Mouse (Mus musculus): Measurements from ENCODE around the gene Ust. TPM values are rescaled to one million over a fixed set of nuclear protein-coding genes. Genes with fewer than 3 reads are reported as not detected.

Ust gene
- polyA plus RNA-seq, 1 experiment from 2014 or later: 6.6 TPM

- Histone ChIP-seq H3K36me3 (no peaks in the 10 kb centered on the region), H3K4me2 (peak overlapping the region; percentile 33), H3K4me3 (replicated peaks) (no peak overlapping the region), H3K4me1 (peaks cover 7% of the 10 kb centered on the region), H3K27me3 (no peaks in the 10 kb centered on the region), H3K9me3 (replicated peaks) (no peaks in the 10 kb centered on the region), H3K27ac (no peak overlapping the region), H3K9ac (no peak overlapping the region)
- peak; percentile 76 for ATAC-seq (replicated peaks; ENCODE audit: low FRiP score)
- WGBS: 7% methylated on average over 6 of the region's 6 CpGs
These were observed 231.3 kb downstream of the Ust start for GRCm38 (mm10) chr10:8287350-8287791.

- no peak overlapping the region for H3K27ac ChIP-seq
- no peaks in the 10 kb centered on the region for H3K9me3 ChIP-seq (replicated peaks)
- H3K4me2 ChIP-seq: no peak overlapping the region
- H3K27me3 ChIP-seq: no peaks in the 10 kb centered on the region
- H3K9ac ChIP-seq: no peak overlapping the region
- peaks cover 7% of the 10 kb centered on the region for H3K4me1 ChIP-seq
- H3K4me3 ChIP-seq (replicated peaks): no peak overlapping the region
- ATAC-seq (replicated peaks; ENCODE audit: low FRiP score): no peak
- H3K36me3 ChIP-seq: no peaks in the 10 kb centered on the region
- 83% methylated on average over 3 of the region's 3 CpGs for WGBS
These were observed 234.6 kb downstream of the Ust start for GRCm38 (mm10) chr10:8283991-8284390.

- Histone ChIP-seq H3K36me3 (no peaks in the 10 kb centered on the region), H3K27ac (no peak overlapping the region), H3K9me3 (replicated peaks) (no peaks in the 10 kb centered on the region), H3K4me1 (no peaks in the 10 kb centered on the region), H3K27me3 (no peaks in the 10 kb centered on the region), H3K9ac (no peak overlapping the region), H3K4me3 (replicated peaks) (no peak overlapping the region), H3K4me2 (no peak overlapping the region)
- ATAC-seq (replicated peaks; ENCODE audit: low FRiP score): no peak
- WGBS: 83% methylated on average over 5 of the region's 5 CpGs
These were observed 241.5 kb downstream of the Ust start for GRCm38 (mm10) chr10:8277094-8277493.

GRCm38 (mm10) chr10:8269681-8270080 lies 248.9 kb downstream of the Ust start:
- no peaks in the 10 kb centered on the region for H3K9me3 ChIP-seq (replicated peaks)
- H3K9ac ChIP-seq: no peak overlapping the region
- H3K4me1 ChIP-seq: no peaks in the 10 kb centered on the region
- H3K27me3 ChIP-seq: no peaks in the 10 kb centered on the region
- no peak overlapping the region for H3K4me2 ChIP-seq
- H3K27ac ChIP-seq: no peak overlapping the region
- ATAC-seq (replicated peaks; ENCODE audit: low FRiP score): no peak
- H3K4me3 ChIP-seq (replicated peaks): no peak overlapping the region
- H3K36me3 ChIP-seq: no peaks in the 10 kb centered on the region
- WGBS: 89% methylated on average over 4 of the region's 4 CpGs

- ATAC-seq (replicated peaks; ENCODE audit: low FRiP score): peak; percentile 83
- 9% methylated on average over 4 of the region's 4 CpGs for WGBS
- H3K9me3 ChIP-seq (replicated peaks): no peaks in the 10 kb centered on the region
- H3K36me3 ChIP-seq: no peaks in the 10 kb centered on the region
- peaks cover 15% of the 10 kb centered on the region for H3K4me1 ChIP-seq
- peak overlapping the region; percentile 2; the same call in 1 of the 2 replicates for H3K4me2 ChIP-seq
- no peaks in the 10 kb centered on the region for H3K27me3 ChIP-seq
- H3K9ac ChIP-seq: no peak overlapping the region
- H3K27ac ChIP-seq: peak overlapping the region; percentile 24; the same call in 1 of the 2 replicates
- H3K4me3 ChIP-seq (replicated peaks): no peak overlapping the region
These were observed 258.9 kb downstream of the Ust start for GRCm38 (mm10) chr10:8259716-8260115.

GRCm38 (mm10) chr10:8250005-8250404 lies 268.6 kb downstream of the Ust start:
- peaks cover 3% of the 10 kb centered on the region for H3K4me1 ChIP-seq
- WGBS: 93% methylated on average over 3 of the region's 3 CpGs
- ATAC-seq (replicated peaks; ENCODE audit: low FRiP score): no peak

GRCm38 (mm10) chr10:8242336-8242735 lies 276.3 kb downstream of the Ust start:
- Histone ChIP-seq H3K9ac (no peak overlapping the region), H3K27ac (no peak overlapping the region), H3K9me3 (replicated peaks) (no peaks in the 10 kb centered on the region), H3K27me3 (no peaks in the 10 kb centered on the region), H3K36me3 (no peaks in the 10 kb centered on the region; the same call in 1 of the 2 replicates), H3K4me1 (no peaks in the 10 kb centered on the region), H3K4me3 (replicated peaks) (no peak overlapping the region), H3K4me2 (no peak overlapping the region)
- WGBS: 20% methylated on average over 4 of the region's 4 CpGs
- ATAC-seq (replicated peaks; ENCODE audit: low FRiP score): no peak

More at GRCm38 (mm10) chr10:8250005-8250404, 268.6 kb downstream of the Ust start:
- H3K9ac ChIP-seq: no peak overlapping the region
- no peaks in the 10 kb centered on the region for H3K36me3 ChIP-seq
- no peak overlapping the region for H3K27ac ChIP-seq
- H3K27me3 ChIP-seq: no peaks in the 10 kb centered on the region
- H3K4me3 ChIP-seq (replicated peaks): no peak overlapping the region
- no peak overlapping the region for H3K4me2 ChIP-seq
- no peaks in the 10 kb centered on the region for H3K9me3 ChIP-seq (replicated peaks)

GRCm38 (mm10) chr10:8240703-8241102 lies 277.9 kb downstream of the Ust start:
- Histone ChIP-seq H3K9ac (no peak overlapping the region), H3K27ac (no peak overlapping the region), H3K27me3 (no peaks in the 10 kb centered on the region), H3K36me3 (no peaks in the 10 kb centered on the region; the same call in 1 of the 2 replicates), H3K9me3 (replicated peaks) (no peaks in the 10 kb centered on the region), H3K4me1 (no peaks in the 10 kb centered on the region), H3K4me3 (replicated peaks) (no peak overlapping the region), H3K4me2 (no peak overlapping the region)
- WGBS: 68% methylated on average over 4 of the region's 4 CpGs
- no peak for ATAC-seq (replicated peaks; ENCODE audit: low FRiP score)

- 8% methylated on average over 3 of the region's 3 CpGs for WGBS
- 0 out of 2 replicates have a peak, but pooled peaks have one; percentile 66 for ATAC-seq (replicated peaks; ENCODE audit: low FRiP score)
These were observed 278.4 kb downstream of the Ust start for GRCm38 (mm10) chr10:8240242-8240641.

GRCm38 (mm10) chr10:8236780-8237571 lies 281.6 kb downstream of the Ust start:
- Histone ChIP-seq H3K27ac (no peak overlapping the region), H3K4me3 (replicated peaks) (no peak overlapping the region), H3K4me1 (peaks cover 3% of the 10 kb centered on the region; the same call in 1 of the 2 replicates), H3K36me3 (no peaks in the 10 kb centered on the region; the same call in 1 of the 2 replicates), H3K9ac (no peak overlapping the region), H3K27me3 (no peaks in the 10 kb centered on the region), H3K4me2 (no peak overlapping the region), H3K9me3 (replicated peaks) (no peaks in the 10 kb centered on the region)
- ATAC-seq (replicated peaks; ENCODE audit: low FRiP score): no peak
- WGBS: 75% methylated on average over 10 of the region's 10 CpGs

More at GRCm38 (mm10) chr10:8240242-8240641, 278.4 kb downstream of the Ust start:
- H3K36me3 ChIP-seq: no peaks in the 10 kb centered on the region; the same call in 1 of the 2 replicates
- H3K27me3 ChIP-seq: no peaks in the 10 kb centered on the region
- H3K9ac ChIP-seq: no peak overlapping the region
- no peak overlapping the region for H3K27ac ChIP-seq
- H3K9me3 ChIP-seq (replicated peaks): no peaks in the 10 kb centered on the region
- no peak overlapping the region for H3K4me3 ChIP-seq (replicated peaks)
- no peaks in the 10 kb centered on the region for H3K4me1 ChIP-seq
- H3K4me2 ChIP-seq: no peak overlapping the region

GRCm38 (mm10) chr10:8233148-8233901 lies 285.3 kb downstream of the Ust start:
- Histone ChIP-seq H3K9ac (no peak overlapping the region), H3K27me3 (no peaks in the 10 kb centered on the region), H3K4me1 (peaks cover 11% of the 10 kb centered on the region), H3K27ac (no peak overlapping the region), H3K4me2 (no peak overlapping the region), H3K9me3 (replicated peaks) (no peaks in the 10 kb centered on the region), H3K4me3 (replicated peaks) (no peak overlapping the region), H3K36me3 (no peaks in the 10 kb centered on the region)
- no peak for ATAC-seq (replicated peaks; ENCODE audit: low FRiP score)
- 77% methylated on average over 8 of the region's 8 CpGs for WGBS

- H3K27me3 ChIP-seq: no peaks in the 10 kb centered on the region
- H3K4me2 ChIP-seq: no peak overlapping the region
- H3K36me3 ChIP-seq: no peaks in the 10 kb centered on the region
- H3K9ac ChIP-seq: no peak overlapping the region
- no peak overlapping the region for H3K4me3 ChIP-seq (replicated peaks)
- peaks cover 12% of the 10 kb centered on the region for H3K4me1 ChIP-seq
- no peak overlapping the region for H3K27ac ChIP-seq
- H3K9me3 ChIP-seq (replicated peaks): no peaks in the 10 kb centered on the region
- WGBS: 77% methylated on average over 6 of the region's 6 CpGs
- no peak for ATAC-seq (replicated peaks; ENCODE audit: low FRiP score)
These were observed 286.1 kb downstream of the Ust start for GRCm38 (mm10) chr10:8232535-8232934.
